ENCODE assay signal across 8 mouse cellular contexts in the genomic region with DNA sequence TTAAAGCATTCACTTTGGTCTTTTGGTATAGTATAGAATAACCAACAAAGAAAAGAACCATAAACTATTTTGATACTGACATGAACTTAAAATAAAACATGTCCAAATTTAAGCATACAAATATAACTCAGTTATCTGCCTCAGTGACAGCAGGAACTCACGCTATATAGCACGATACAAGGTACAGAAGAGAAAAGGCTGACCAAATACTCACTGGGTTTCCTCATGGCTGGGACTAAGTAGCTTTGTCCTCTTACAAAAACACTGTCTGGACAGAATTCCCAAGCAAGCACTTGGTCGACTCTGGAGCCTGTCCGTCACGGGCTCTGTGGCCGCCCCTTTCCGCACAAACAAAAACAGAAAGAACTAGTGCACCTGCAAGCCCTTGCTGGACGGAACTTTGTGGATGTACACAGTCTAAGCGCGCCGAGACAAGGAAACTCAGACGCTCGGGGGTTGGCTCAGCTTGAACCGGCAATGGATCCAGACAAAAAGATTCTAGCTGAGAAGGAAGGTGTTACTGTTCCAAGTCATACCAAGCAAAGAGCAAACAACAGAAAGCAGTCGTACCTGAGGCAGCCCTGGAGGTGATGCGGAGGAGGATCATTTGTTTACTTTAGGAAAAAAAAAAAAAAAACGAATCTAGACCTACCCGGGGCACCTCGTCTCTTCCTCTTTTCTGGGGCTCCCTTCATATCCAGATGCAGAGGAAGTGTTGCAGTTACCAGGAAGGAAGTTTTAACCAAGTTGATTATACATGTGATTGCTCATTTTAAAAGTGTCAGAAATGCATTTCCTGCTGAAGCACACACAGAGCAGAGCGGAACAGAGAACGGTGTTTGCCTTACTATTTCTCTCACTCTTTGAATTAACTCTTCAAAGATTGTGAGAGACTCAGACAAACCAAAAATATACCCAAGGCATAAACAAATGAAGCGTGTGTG. TPM values are rescaled to one million over a fixed set of nuclear protein-coding genes. Genes with fewer than 3 reads are reported as not detected.
A peak's percentile ranks its signal among the peaks of the same experiment; 100 is the strongest.
DNase-seq lines count a peak whose midpoint lies in the region; ATAC-seq lines count a peak whose summit lies in the region.

A gene (minus strand): TSS at position 712 of the 944 bp plus-strand sequence.

- no peaks in the 10 kb centered on the region for H3K27me3 ChIP-seq in stomach, embryonic 14.5 days (ENCODE audit: control insufficient read depth, insufficient read depth, low read length)
- no peaks in the 10 kb centered on the region for H3K27me3 ChIP-seq in hindbrain, embryonic 13.5 days

- 44% methylated on average over 22 of the region's 22 CpGs for WGBS in stomach, embryonic 14.5 days
- WGBS in hindbrain, embryonic 13.5 days, result 73% methylated on average over 22 of the region's 22 CpGs

- H3K36me3 ChIP-seq in stomach, embryonic 14.5 days (ENCODE audit: control insufficient read depth, insufficient read depth, low read length), result no peaks in the 10 kb centered on the region
- H3K36me3 ChIP-seq in hindbrain, embryonic 13.5 days, result no peaks in the 10 kb centered on the region

- no peaks in the 10 kb centered on the region for H3K9me3 ChIP-seq in stomach, embryonic 14.5 days (ENCODE audit: control insufficient read depth, low read depth, low read length)
- no peaks in the 10 kb centered on the region for H3K9me3 ChIP-seq in hindbrain, embryonic 13.5 days

- peak within 1 kb of the TSS; percentile 6; the same call in 1 of the 2 replicates for H3K4me3 ChIP-seq in stomach, embryonic 14.5 days (ENCODE audit: low read depth, low read length)
- H3K4me3 ChIP-seq in hindbrain, embryonic 13.5 days, result no peak within 1 kb of the TSS

- H3K4me1 ChIP-seq in stomach, embryonic 14.5 days (ENCODE audit: control insufficient read depth, insufficient read depth, low read length), result no peaks in the 10 kb centered on the region
- peaks cover 8% of the 10 kb centered on the region for H3K4me1 ChIP-seq in hindbrain, embryonic 13.5 days (replicated peaks)

- H3K9ac ChIP-seq in stomach, embryonic 14.5 days (replicated peaks; ENCODE audit: low read depth, low read length), result no peak within 1 kb of the TSS
- H3K9ac ChIP-seq in hindbrain, embryonic 13.5 days, result no peak within 1 kb of the TSS

- no peak within 1 kb of the TSS for H3K27ac ChIP-seq in stomach, embryonic 14.5 days (ENCODE audit: low read length)
- H3K27ac ChIP-seq in hindbrain, embryonic 13.5 days, result no peak within 1 kb of the TSS

- peak; percentile 77 for ATAC-seq in activated CD4-positive, CD25-positive, alpha-beta regulatory T cell, adult 4 months
- ATAC-seq in stomach, embryonic 14.5 days (ENCODE audit: insufficient number of reproducible peaks, insufficient read depth, low FRiP score, low read depth), result 0 out of 2 replicates have a peak, but pooled peaks have one; percentile 33
- ATAC-seq in hindbrain, embryonic 13.5 days (ENCODE audit: low FRiP score), result no peak

- intact Hi-C loops in heart, postnatal 25 days (cut with DNase I), result no loop called here
- intact Hi-C loops in heart, postnatal 36 days (cut with DNase I), result no loop called here

- H3K4me2 ChIP-seq in stomach, embryonic 14.5 days (replicated peaks; ENCODE audit: low read depth, low read length), result peak within 1 kb of the TSS; percentile 7
- no peak within 1 kb of the TSS for H3K4me2 ChIP-seq in hindbrain, embryonic 13.5 days

- peak; percentile 43 to 51 for DNase-seq in heart, adult 18-20 months
- no peak for DNase-seq in heart, postnatal 25 days (ENCODE audit: low spot score)
- DNase-seq in heart, postnatal 36 days, result peak; percentile 34 to 38
- peak; percentile 47 to 48 for DNase-seq in lung, adult 18-20 months
- no peak for DNase-seq in left cerebral cortex, adult 9 months (ENCODE audit: low spot score in 2 of 2)

RNA-seq across cellular contexts. Expression of the gene that starts here (rescaled TPM):
- total RNA-seq in heart, adult 18-20 months (2021), result 1 to 10 TPM; 1.2 to 2.2 TPM
- 1 to 10 TPM; 2.0 TPM for total RNA-seq in heart, postnatal 25 days (2021)
- polyA plus RNA-seq in activated CD4-positive, CD25-positive, alpha-beta regulatory T cell, adult 4 months (2017; shearing (Covaris generic)), result 10 to 100 TPM; 23.1 to 24.1 TPM
- total RNA-seq in heart, postnatal 36 days (2021), result 1 to 10 TPM; 1.6 to 2.1 TPM
- polyA plus RNA-seq in stomach, embryonic 14.5 days (2014; fragmentation: Nextera tagmentation; extraction: Ambion mirVana), result 3.9 and 4.0 TPM in 2 replicates
- 1.2 and 1.4 TPM in 2 replicates for polyA plus RNA-seq in hindbrain, embryonic 13.5 days (2015; fragmentation: Nextera tagmentation; extraction: Ambion mirVana)

Comparison
In these comparisons a context has a peak if more than half of its experiments do, and no peak if none do; other contexts are left out.
1. DNase-seq: peak in heart, adult 18-20 months (2 of 2), heart, postnatal 36 days (2 of 2) and lung, adult 18-20 months (2 of 2); none in heart, postnatal 25 days (single experiment) and left cerebral cortex, adult 9 months (0 of 2).